ENCODE assay signal across 9 mouse cellular contexts in genomic region chr13:54227916-54228483, GRCm38 (mm10). TPM values are rescaled to one million over a fixed set of nuclear protein-coding genes. Genes with fewer than 3 reads are reported as not detected.
DNase-seq lines count a peak whose midpoint lies in the region; ATAC-seq and TF ChIP-seq lines count a peak whose summit lies in the region.
"Had no signal": no experiment of that assay in that cellular context is flagged by ENCODE, and none has a peak within 500 bp of the region (broad histone marks: within the 10 kb centered on the region; RNA-seq: fewer than 3 reads in every experiment).

No protein-coding gene starts in this region.

- H3K4me3 ChIP-seq in thymus, adult 2 months (ENCODE audit: control insufficient read depth, insufficient read depth, low read length) = no peak overlapping the region
- H3K4me3 ChIP-seq in forebrain, embryonic 16.5 days (replicated peaks; ENCODE audit: low read length) = no peak overlapping the region
- H3K4me3 ChIP-seq in hindbrain, embryonic 13.5 days = no peak overlapping the region
- no peak overlapping the region for H3K4me3 ChIP-seq in midbrain, embryonic 15.5 days
- H3K4me3 ChIP-seq: embryonic facial prominence, embryonic 15.5 days had no signal

- no peak overlapping the region for H3K4me2 ChIP-seq in forebrain, embryonic 16.5 days (ENCODE audit: low read length)
- no peak overlapping the region for H3K4me2 ChIP-seq in hindbrain, embryonic 13.5 days
- no peak overlapping the region for H3K4me2 ChIP-seq in midbrain, embryonic 15.5 days
- H3K4me2 ChIP-seq: embryonic facial prominence, embryonic 15.5 days had no signal

- H3K4me1 ChIP-seq in thymus, adult 2 months (replicated peaks; ENCODE audit: control insufficient read depth, insufficient read depth, low read length) = no peaks in the 10 kb centered on the region
- H3K4me1 ChIP-seq in forebrain, embryonic 16.5 days (replicated peaks; ENCODE audit: control insufficient read depth, insufficient read depth, low read length) = no peaks in the 10 kb centered on the region; the same call in 1 of the 2 replicates
- peaks cover 2% of the 10 kb centered on the region; the same call in 1 of the 2 replicates for H3K4me1 ChIP-seq in hindbrain, embryonic 13.5 days (replicated peaks)
- peaks cover 6% of the 10 kb centered on the region; the same call in 1 of the 2 replicates for H3K4me1 ChIP-seq in midbrain, embryonic 15.5 days
- H3K4me1 ChIP-seq: embryonic facial prominence, embryonic 15.5 days had no signal

- TF ChIP-seq CTCF in thymus, adult 2 months (IDR thresholded peaks at IDR 0.05; ENCODE audit: borderline replicate concordance, control insufficient read depth, extremely low read depth, insufficient read depth, low read length, poor library complexity) = no peak

- intact Hi-C loops in left cerebral cortex, postnatal 10 days (cut with DNase I) = loop anchor here (5.0 kb wide), 1 partner anchor 116 kb away; no protein-coding TSS in a partner anchor

- H3K27me3 ChIP-seq in thymus, adult 2 months (ENCODE audit: control insufficient read depth, insufficient read depth, low read length) = no peaks in the 10 kb centered on the region
- no peaks in the 10 kb centered on the region for H3K27me3 ChIP-seq in forebrain, embryonic 16.5 days (replicated peaks; ENCODE audit: control insufficient read depth, insufficient read depth, low read length)
- 0 out of 2 replicates have a peak, but pooled peaks cover 4% of the 10 kb centered on the region for H3K27me3 ChIP-seq in hindbrain, embryonic 13.5 days
- H3K27me3 ChIP-seq in midbrain, embryonic 15.5 days (replicated peaks) = 0 out of 2 replicates have a peak, but pooled peaks cover 3% of the 10 kb centered on the region

- H3K36me3 ChIP-seq in thymus, adult 2 months (ENCODE audit: control insufficient read depth, insufficient read depth, low read length) = no peaks in the 10 kb centered on the region
- no peaks in the 10 kb centered on the region for H3K36me3 ChIP-seq in forebrain, embryonic 16.5 days (ENCODE audit: control insufficient read depth, insufficient read depth)
- no peaks in the 10 kb centered on the region for H3K36me3 ChIP-seq in hindbrain, embryonic 13.5 days
- H3K36me3 ChIP-seq in midbrain, embryonic 15.5 days (replicated peaks) = no peaks in the 10 kb centered on the region
- H3K36me3 ChIP-seq: embryonic facial prominence, embryonic 15.5 days had no signal

- ATAC-seq in forebrain, embryonic 16.5 days = peak; percentile 43
- 0 out of 2 replicates have a peak, but pooled peaks have one; percentile 5 for ATAC-seq in hindbrain, embryonic 13.5 days (ENCODE audit: low FRiP score)
- peak; percentile 45; the same call in 1 of the 2 replicates for ATAC-seq in midbrain, embryonic 15.5 days (replicated peaks)

- DNase-seq in thymus, postnatal 0 days (ENCODE audit: low spot score) = peak; percentile 14
- DNase-seq in thymus, adult 2 months = no peak
- DNase-seq in cerebellum, adult 11 months = peak; percentile 31
- peak; percentile 52 to 67 for DNase-seq in left cerebral cortex, postnatal 10 days (ENCODE audit: extremely low spot score in 1 of 2, low spot score in 2 of 2)
- no peak for DNase-seq in urinary bladder, adult 18-20 months (ENCODE audit: low spot score in 2 of 2)

- no peak overlapping the region for H3K9ac ChIP-seq in forebrain, embryonic 16.5 days (replicated peaks; ENCODE audit: low read depth, low read length)
- H3K9ac ChIP-seq in hindbrain, embryonic 13.5 days = no peak overlapping the region
- no peak overlapping the region for H3K9ac ChIP-seq in midbrain, embryonic 15.5 days
- H3K9ac ChIP-seq: embryonic facial prominence, embryonic 15.5 days had no signal

- H3K9me3 ChIP-seq in forebrain, embryonic 16.5 days (ENCODE audit: control insufficient read depth, low read length) = no peaks in the 10 kb centered on the region
- no peaks in the 10 kb centered on the region for H3K9me3 ChIP-seq in hindbrain, embryonic 13.5 days
- H3K9me3 ChIP-seq in midbrain, embryonic 15.5 days = no peaks in the 10 kb centered on the region
- H3K9me3 ChIP-seq: embryonic facial prominence, embryonic 15.5 days had no signal

- no peak for TF ChIP-seq POLR2A in thymus, adult 2 months (IDR thresholded peaks at IDR 0.05; ENCODE audit: control insufficient read depth, extremely low read depth, insufficient read depth, low read length, poor library complexity)

- H3K27ac ChIP-seq in thymus, adult 2 months (ENCODE audit: control insufficient read depth, insufficient read depth, low read length) = no peak overlapping the region
- no peak overlapping the region for H3K27ac ChIP-seq in forebrain, embryonic 16.5 days (ENCODE audit: low read length)
- H3K27ac ChIP-seq in hindbrain, embryonic 13.5 days = no peak overlapping the region
- H3K27ac ChIP-seq in midbrain, embryonic 15.5 days = no peak overlapping the region
- H3K27ac ChIP-seq: embryonic facial prominence, embryonic 15.5 days had no signal

- WGBS in thymus, adult 2 months = 60% methylated on average over 13 of the region's 13 CpGs
- 25% methylated on average over 13 of the region's 13 CpGs for WGBS in forebrain, embryonic 16.5 days
- 27% methylated on average over 13 of the region's 13 CpGs for WGBS in hindbrain, embryonic 13.5 days
- WGBS in midbrain, embryonic 15.5 days = 17% methylated on average over 13 of the region's 13 CpGs

RNA-seq across cellular contexts. Expression of gene Hrh2, which starts 36.1 kb away (rescaled TPM):
- 0.57 and 0.62 TPM in 2 replicates for polyA plus RNA-seq in thymus, postnatal 0 days (2015; fragmentation: Nextera tagmentation; extraction: Ambion mirVana)
- polyA plus RNA-seq in thymus, adult 2 months (2012; rRNA removed) = 3.8 and 4.2 TPM in 2 replicates
- 0.73 and 0.77 TPM in 2 replicates for polyA plus RNA-seq in forebrain, embryonic 16.5 days (2015; fragmentation: Nextera tagmentation; extraction: Ambion mirVana)
- 0.45 and 0.53 TPM in 2 replicates for polyA plus RNA-seq in hindbrain, embryonic 13.5 days (2015; fragmentation: Nextera tagmentation; extraction: Ambion mirVana)
- total RNA-seq in left cerebral cortex, postnatal 10 days (2021) = 1 to 10 TPM; 5.6 to 6.9 TPM
- 0.74 and 1.4 TPM in 2 replicates for polyA plus RNA-seq in midbrain, embryonic 15.5 days (2015; fragmentation: Nextera tagmentation; extraction: Ambion mirVana)

Comparison
In these comparisons a context has a peak if more than half of its experiments do, and no peak if none do; other contexts are left out.
1. DNase-seq: peak in thymus, postnatal 0 days (single experiment), cerebellum, adult 11 months (single experiment) and left cerebral cortex, postnatal 10 days (2 of 2); none in thymus, adult 2 months (single experiment) and urinary bladder, adult 18-20 months (0 of 2).
2. Peak in every context shown above with its lines, with median percentiles within 50 percentile points of each other: ATAC-seq.